Mouse (Mus musculus): ENCODE data around the gene Enox2. TPM values are rescaled to one million over a fixed set of nuclear protein-coding genes. Genes with fewer than 3 reads are reported as not detected.
"Not testable (repeated sequence)": the region's sequence is repeated elsewhere in the genome, so short reads cannot be mapped to it uniquely, and the experiment has no call there.

Gene Enox2
- polyA plus RNA-seq, 1 experiment from 2014 or later = 2.6 TPM

- no peak for ATAC-seq (ENCODE audit: insufficient read depth)
- Histone ChIP-seq H3K4me2 (no peak overlapping the region), H3K36me3 (replicated peaks) (no peaks in the 10 kb centered on the region), H3K27me3 (no peaks in the 10 kb centered on the region), H3K4me1 (replicated peaks) (no peaks in the 10 kb centered on the region), H3K9ac (no peak overlapping the region), H3K9me3 (replicated peaks) (no peaks in the 10 kb centered on the region), H3K4me3 (replicated peaks) (no peak overlapping the region), H3K27ac (replicated peaks) (no peak overlapping the region)
- WGBS (ENCODE audit: insufficient replicate concordance) = 33% methylated on average over 2 of the region's 2 CpGs
These were observed 133.8 kb downstream of the Enox2 start for GRCm38 (mm10) chrX:49154280-49154679.

GRCm38 (mm10) chrX:49124774-49125429 lies 163.2 kb downstream of the Enox2 start:
- Histone ChIP-seq H3K36me3 (replicated peaks) (no peaks in the 10 kb centered on the region), H3K4me1 (replicated peaks) (no peaks in the 10 kb centered on the region), H3K9ac (no peak overlapping the region), H3K9me3 (replicated peaks) (no peaks in the 10 kb centered on the region), H3K4me2 (no peak overlapping the region), H3K4me3 (replicated peaks) (no peak overlapping the region), H3K27ac (replicated peaks) (no peak overlapping the region), H3K27me3 (no peaks in the 10 kb centered on the region)
- 77% methylated on average over 3 of the region's 3 CpGs for WGBS (ENCODE audit: insufficient replicate concordance)
- ATAC-seq (ENCODE audit: insufficient read depth) = no peak

- Histone ChIP-seq H3K9me3 (replicated peaks) (no peaks in the 10 kb centered on the region), H3K27ac (replicated peaks) (no peak overlapping the region), H3K36me3 (replicated peaks) (no peaks in the 10 kb centered on the region), H3K4me2 (no peak overlapping the region), H3K9ac (no peak overlapping the region), H3K4me3 (replicated peaks) (no peak overlapping the region), H3K27me3 (no peaks in the 10 kb centered on the region), H3K4me1 (replicated peaks) (no peaks in the 10 kb centered on the region)
- WGBS (ENCODE audit: insufficient replicate concordance) = 27% methylated on average over 3 of the region's 3 CpGs
- ATAC-seq (ENCODE audit: insufficient read depth) = no peak
These were observed 171.6 kb downstream of the Enox2 start for GRCm38 (mm10) chrX:49116465-49116864.

- Histone ChIP-seq H3K4me1 (replicated peaks) (no peaks in the 10 kb centered on the region), H3K36me3 (replicated peaks) (no peaks in the 10 kb centered on the region), H3K27ac (replicated peaks) (no peak overlapping the region), H3K9ac (no peak overlapping the region), H3K27me3 (no peaks in the 10 kb centered on the region), H3K9me3 (replicated peaks) (no peaks in the 10 kb centered on the region), H3K4me3 (replicated peaks) (no peak overlapping the region), H3K4me2 (no peak overlapping the region)
- no peak for ATAC-seq (ENCODE audit: insufficient read depth)
- 53% methylated on average over 3 of the region's 3 CpGs for WGBS (ENCODE audit: insufficient replicate concordance)
These were observed 175.6 kb downstream of the Enox2 start for GRCm38 (mm10) chrX:49112412-49112811.

GRCm38 (mm10) chrX:49100542-49100941 lies 187.5 kb downstream of the Enox2 start:
- H3K27me3 ChIP-seq; H3K4me1 ChIP-seq (replicated peaks); H3K9me3 ChIP-seq (replicated peaks); H3K9ac ChIP-seq; H3K4me2 ChIP-seq; ATAC-seq (ENCODE audit: insufficient read depth); H3K4me3 ChIP-seq (replicated peaks); H3K36me3 ChIP-seq (replicated peaks); H3K27ac ChIP-seq (replicated peaks): not testable (repeated sequence)
- 63% methylated on average over 1 of the region's 1 CpGs for WGBS (ENCODE audit: insufficient replicate concordance)

- Histone ChIP-seq H3K9me3 (replicated peaks) (no peaks in the 10 kb centered on the region), H3K4me1 (replicated peaks) (no peaks in the 10 kb centered on the region), H3K27me3 (no peaks in the 10 kb centered on the region), H3K27ac (replicated peaks) (no peak overlapping the region), H3K36me3 (replicated peaks) (no peaks in the 10 kb centered on the region), H3K4me2 (no peak overlapping the region), H3K4me3 (replicated peaks) (no peak overlapping the region), H3K9ac (no peak overlapping the region)
- WGBS (ENCODE audit: insufficient replicate concordance) = 56% methylated on average over 2 of the region's 2 CpGs
- no peak for ATAC-seq (ENCODE audit: insufficient read depth)
These were observed 191.8 kb downstream of the Enox2 start for GRCm38 (mm10) chrX:49096249-49096648.

- no peak overlapping the region for H3K27ac ChIP-seq (replicated peaks)
- H3K36me3 ChIP-seq (replicated peaks) = no peaks in the 10 kb centered on the region
- no peaks in the 10 kb centered on the region for H3K27me3 ChIP-seq
- H3K4me1 ChIP-seq (replicated peaks) = no peaks in the 10 kb centered on the region
- no peak for ATAC-seq (ENCODE audit: insufficient read depth)
- WGBS (ENCODE audit: insufficient replicate concordance) = 31% methylated on average over 6 of the region's 6 CpGs
- no peak overlapping the region for H3K4me3 ChIP-seq (replicated peaks)
- H3K4me2 ChIP-seq = no peak overlapping the region
- H3K9ac ChIP-seq = no peak overlapping the region
- H3K9me3 ChIP-seq (replicated peaks) = no peaks in the 10 kb centered on the region
These were observed 213.0 kb downstream of the Enox2 start for GRCm38 (mm10) chrX:49075055-49075454.

- ATAC-seq (ENCODE audit: insufficient read depth) = no peak
- 54% methylated on average over 3 of the region's 3 CpGs for WGBS (ENCODE audit: insufficient replicate concordance)
These were observed 214.5 kb downstream of the Enox2 start for GRCm38 (mm10) chrX:49073563-49073962.

GRCm38 (mm10) chrX:49045118-49045517 lies 242.9 kb downstream of the Enox2 start:
- Histone ChIP-seq H3K36me3 (replicated peaks) (no peaks in the 10 kb centered on the region), H3K4me1 (replicated peaks) (no peaks in the 10 kb centered on the region), H3K9me3 (replicated peaks) (no peaks in the 10 kb centered on the region), H3K4me3 (replicated peaks) (no peak overlapping the region), H3K27me3 (no peaks in the 10 kb centered on the region), H3K27ac (replicated peaks) (no peak overlapping the region), H3K9ac (no peak overlapping the region), H3K4me2 (no peak overlapping the region)
- ATAC-seq (ENCODE audit: insufficient read depth) = no peak

More at GRCm38 (mm10) chrX:49073563-49073962, 214.5 kb downstream of the Enox2 start:
- H3K27ac ChIP-seq (replicated peaks) = no peak overlapping the region
- H3K9me3 ChIP-seq (replicated peaks) = no peaks in the 10 kb centered on the region
- no peaks in the 10 kb centered on the region for H3K27me3 ChIP-seq
- H3K36me3 ChIP-seq (replicated peaks) = no peaks in the 10 kb centered on the region
- no peak overlapping the region for H3K4me2 ChIP-seq
- H3K4me3 ChIP-seq (replicated peaks) = no peak overlapping the region
- no peak overlapping the region for H3K9ac ChIP-seq
- no peaks in the 10 kb centered on the region for H3K4me1 ChIP-seq (replicated peaks)

- 54% methylated on average over 5 of the region's 5 CpGs for WGBS (ENCODE audit: insufficient replicate concordance)
- no peaks in the 10 kb centered on the region for H3K36me3 ChIP-seq (replicated peaks)
- no peak for ATAC-seq (ENCODE audit: insufficient read depth)
These were observed 278.3 kb downstream of the Enox2 start for GRCm38 (mm10) chrX:49009746-49010145.

GRCm38 (mm10) chrX:49005655-49006054 lies 282.4 kb downstream of the Enox2 start:
- no peak overlapping the region for H3K9ac ChIP-seq
- H3K9me3 ChIP-seq (replicated peaks) = no peaks in the 10 kb centered on the region
- no peak for ATAC-seq (ENCODE audit: insufficient read depth)
- no peak overlapping the region for H3K27ac ChIP-seq (replicated peaks)
- no peak overlapping the region for H3K4me3 ChIP-seq (replicated peaks)
- 76% methylated on average over 1 of the region's 1 CpGs for WGBS (ENCODE audit: insufficient replicate concordance)
- H3K4me1 ChIP-seq (replicated peaks) = no peaks in the 10 kb centered on the region
- H3K27me3 ChIP-seq = no peaks in the 10 kb centered on the region
- no peaks in the 10 kb centered on the region for H3K36me3 ChIP-seq (replicated peaks)
- H3K4me2 ChIP-seq = no peak overlapping the region

More at GRCm38 (mm10) chrX:49009746-49010145, 278.3 kb downstream of the Enox2 start:
- no peak overlapping the region for H3K27ac ChIP-seq (replicated peaks)
- H3K9ac ChIP-seq = no peak overlapping the region
- no peak overlapping the region for H3K4me3 ChIP-seq (replicated peaks)
- no peaks in the 10 kb centered on the region for H3K27me3 ChIP-seq
- H3K9me3 ChIP-seq (replicated peaks) = no peaks in the 10 kb centered on the region
- H3K4me1 ChIP-seq (replicated peaks) = no peaks in the 10 kb centered on the region
- no peak overlapping the region for H3K4me2 ChIP-seq

- no peaks in the 10 kb centered on the region for H3K36me3 ChIP-seq (replicated peaks)
- ATAC-seq (ENCODE audit: insufficient read depth) = no peak
- no peak overlapping the region for H3K27ac ChIP-seq (replicated peaks)
- no peaks in the 10 kb centered on the region for H3K4me1 ChIP-seq (replicated peaks)
- no peaks in the 10 kb centered on the region for H3K9me3 ChIP-seq (replicated peaks)
- H3K9ac ChIP-seq = no peak overlapping the region
- no peak overlapping the region for H3K4me2 ChIP-seq
- 27% methylated on average over 1 of the region's 1 CpGs for WGBS (ENCODE audit: insufficient replicate concordance)
- H3K27me3 ChIP-seq = no peaks in the 10 kb centered on the region
- H3K4me3 ChIP-seq (replicated peaks) = no peak overlapping the region
These were observed 285.2 kb downstream of the Enox2 start for GRCm38 (mm10) chrX:49002892-49003291.
